ENCODE assay signal across 8 mouse cellular contexts in the genomic region with DNA sequence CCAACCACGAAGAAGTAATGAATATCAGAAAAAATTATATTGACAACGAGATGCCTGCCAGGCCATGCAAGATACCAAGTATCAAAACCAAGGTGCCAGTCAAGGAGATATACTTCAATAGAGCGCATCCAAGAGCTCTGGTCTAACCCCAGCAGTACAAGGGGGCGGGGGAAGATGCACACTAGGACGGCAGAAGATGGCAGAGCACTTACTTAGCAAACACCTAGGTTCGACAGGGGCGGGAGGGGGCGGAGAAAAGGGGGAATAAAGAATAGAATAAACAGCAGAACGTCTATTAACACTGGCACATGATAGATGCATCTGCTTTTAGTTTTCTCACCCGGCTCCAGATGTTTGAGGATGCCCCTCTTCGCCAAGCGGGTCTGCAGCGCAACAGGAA. TPM values are rescaled to one million over a fixed set of nuclear protein-coding genes. Genes with fewer than 3 reads are reported as not detected.
A peak's percentile ranks its signal among the peaks of the same experiment; 100 is the strongest.
DNase-seq lines count a peak whose midpoint lies in the region; ATAC-seq and TF ChIP-seq lines count a peak whose summit lies in the region.

No protein-coding gene starts in this region.

- peak overlapping the region in 1 of 2 experiments; percentile 82; a peak in 1 of 4 replicates for H3K27ac ChIP-seq in heart, embryonic 14.5 days (replicated peaks in 1 of 2; ENCODE audit: control insufficient read depth in 1 of 2, insufficient read depth in 1 of 2, low read depth in 2 of 2, low read length in 2 of 2)
- no peak overlapping the region for H3K27ac ChIP-seq in ES-E14 (ENCODE audit: insufficient read depth, low read depth, low read length, poor library complexity, severe bottlenecking)
- H3K27ac ChIP-seq in hindbrain, embryonic 10.5 days: peak overlapping the region; percentile 89
- H3K27ac ChIP-seq in midbrain, embryonic 12.5 days (replicated peaks): no peak overlapping the region; the same call in 1 of the 2 replicates

- no peaks in the 10 kb centered on the region for H3K27me3 ChIP-seq in heart, embryonic 14.5 days (ENCODE audit: control insufficient read depth, insufficient read depth, low read length)
- H3K27me3 ChIP-seq in hindbrain, embryonic 10.5 days (ENCODE audit: insufficient read depth, poor library complexity, severe bottlenecking): no peaks in the 10 kb centered on the region
- no peaks in the 10 kb centered on the region for H3K27me3 ChIP-seq in midbrain, embryonic 12.5 days

- H3K4me1 ChIP-seq in heart, embryonic 14.5 days (ENCODE audit: control insufficient read depth in 2 of 2, insufficient read depth in 2 of 2, low read length in 2 of 2): peaks cover 0 to 7% of the 10 kb centered on the region in 2 experiments; a peak in 1 of 4 replicates
- H3K4me1 ChIP-seq in ES-E14 (ENCODE audit: control insufficient read depth in 2 of 2, insufficient read depth in 2 of 2, low read length in 2 of 2, poor library complexity in 1 of 2): no peaks in the 10 kb centered on the region
- peaks cover 7% of the 10 kb centered on the region for H3K4me1 ChIP-seq in hindbrain, embryonic 10.5 days (replicated peaks)
- H3K4me1 ChIP-seq in midbrain, embryonic 12.5 days: peaks cover 8% of the 10 kb centered on the region; the same call in 1 of the 2 replicates

- peak overlapping the region; percentile 64 for H3K4me2 ChIP-seq in heart, embryonic 14.5 days (ENCODE audit: low read length)
- peak overlapping the region; percentile 63 for H3K4me2 ChIP-seq in midbrain, embryonic 12.5 days (replicated peaks)

- peak overlapping the region; percentile 49 to 85 for H3K4me3 ChIP-seq in heart, embryonic 14.5 days (ENCODE audit: control insufficient read depth in 1 of 2, insufficient read depth in 1 of 2, low read depth in 1 of 2, low read length in 2 of 2)
- H3K4me3 ChIP-seq in ES-E14 (ENCODE audit: insufficient read depth in 1 of 2, low read depth in 1 of 2, low read length in 2 of 2, poor library complexity in 1 of 2, severe bottlenecking in 1 of 2): peak overlapping the region; percentile 68 to 85
- H3K4me3 ChIP-seq in hindbrain, embryonic 10.5 days: peak overlapping the region; percentile 60
- peak overlapping the region; percentile 54 for H3K4me3 ChIP-seq in midbrain, embryonic 12.5 days

- no peak for ATAC-seq in heart, embryonic 14.5 days (ENCODE audit: insufficient number of reproducible peaks, insufficient read depth, low FRiP score, low read depth)
- no peak for ATAC-seq in midbrain, embryonic 12.5 days (ENCODE audit: low FRiP score, low read depth)

- H3K36me3 ChIP-seq in heart, embryonic 14.5 days (ENCODE audit: control insufficient read depth, insufficient read depth, low read length): peaks cover 35% of the 10 kb centered on the region
- peaks cover 12% of the 10 kb centered on the region for H3K36me3 ChIP-seq in ES-E14 (ENCODE audit: control insufficient read depth, insufficient read depth, low read length, poor library complexity, severe bottlenecking)
- peaks cover 32% of the 10 kb centered on the region for H3K36me3 ChIP-seq in hindbrain, embryonic 10.5 days
- H3K36me3 ChIP-seq in midbrain, embryonic 12.5 days: peaks cover 20% of the 10 kb centered on the region

- in situ Hi-C loops in ES-E14 (cut with MboI; ENCODE audit: low sequenced_read_pairs in 2 of 2, unreplicated experiment in 2 of 2): no loop called here

- 29% methylated on average over 13 of the region's 13 CpGs for WGBS in heart, embryonic 14.5 days
- 27% methylated on average over 13 of the region's 13 CpGs for WGBS in hindbrain, embryonic 10.5 days
- WGBS in midbrain, embryonic 12.5 days: 42% methylated on average over 13 of the region's 13 CpGs

- H3K9ac ChIP-seq in heart, embryonic 14.5 days (ENCODE audit: low read length): peak overlapping the region; percentile 76
- H3K9ac ChIP-seq in ES-E14 (ENCODE audit: insufficient read depth, low read depth, low read length, poor library complexity, severe bottlenecking): peak overlapping the region; percentile 28; the same call in 1 of the 2 replicates
- H3K9ac ChIP-seq in midbrain, embryonic 12.5 days (replicated peaks): peak overlapping the region; percentile 55

- no peak for DNase-seq in heart, adult 11 months
- DNase-seq in ES-E14 (ENCODE audit: low read depth, low spot score): no peak
- DNase-seq in hindbrain, embryonic 10.5 days (ENCODE audit: low spot score): no peak
- no peak for DNase-seq in adrenal gland, adult 8-10 months
- no peak for DNase-seq in frontal cortex, postnatal 14 days (ENCODE audit: low spot score in 2 of 2)
- no peak for DNase-seq in kidney, adult 8-10 months

- no peaks in the 10 kb centered on the region for H3K9me3 ChIP-seq in heart, embryonic 14.5 days (ENCODE audit: control insufficient read depth, low read length)
- no peaks in the 10 kb centered on the region for H3K9me3 ChIP-seq in ES-E14 (ENCODE audit: control insufficient read depth, insufficient read depth, low read depth, low read length)
- H3K9me3 ChIP-seq in hindbrain, embryonic 10.5 days: 0 out of 2 replicates have a peak, but pooled peaks cover 8% of the 10 kb centered on the region
- no peaks in the 10 kb centered on the region for H3K9me3 ChIP-seq in midbrain, embryonic 12.5 days

TF ChIP-seq in ES-E14, 5 proteins besides CTCF, POLR2A, EP300 and RAD21:
- TF ChIP-seq HCFC1 (IDR thresholded peaks at IDR 0.05; ENCODE audit: borderline replicate concordance, insufficient read depth, low read length) (no peak), ZC3H11A (IDR thresholded peaks at IDR 0.05; ENCODE audit: borderline replicate concordance, low read depth, low read length) (no peak), ZNF384 (IDR thresholded peaks at IDR 0.05; ENCODE audit: low read depth, low read length) (no peak), MAFK (IDR thresholded peaks at IDR 0.05; ENCODE audit: insufficient read depth, low read depth, low read length) (no peak), CHD2 (IDR thresholded peaks at IDR 0.05; ENCODE audit: low read depth, low read length) (no peak)

RNA-seq across cellular contexts. Expression of gene Pqbp1, which starts 0.9 kb away (rescaled TPM):
- 61.9 and 65.1 TPM in 2 replicates for polyA plus RNA-seq in heart, embryonic 14.5 days (2014; fragmentation: Nextera tagmentation; extraction: Ambion mirVana)
- 47.3 and 69.9 TPM in 2 replicates for total RNA-seq in ES-E14 (2012; rRNA removed)
- polyA plus RNA-seq in hindbrain, embryonic 10.5 days (2016; fragmentation: Nextera tagmentation; extraction: Ambion mirVana): 131 and 160 TPM in 2 replicates
- 177 and 180 TPM in 2 replicates for polyA plus RNA-seq in midbrain, embryonic 12.5 days (2016; fragmentation: Nextera tagmentation; extraction: Ambion mirVana)
- total RNA-seq in adrenal gland, adult 8-10 months (2022): 100 to 1,000 TPM in 3 of 4 experiments, 10 to 100 TPM in 1; 96.2 to 130 (median 106) TPM

RNA-seq across cellular contexts. Expression of gene Timm17b, which starts 0.9 kb away (rescaled TPM):
- 132 and 159 TPM in 2 replicates for polyA plus RNA-seq in heart, embryonic 14.5 days (2014; fragmentation: Nextera tagmentation; extraction: Ambion mirVana)
- total RNA-seq in ES-E14 (2012; rRNA removed): 39.2 and 58.5 TPM in 2 replicates
- polyA plus RNA-seq in hindbrain, embryonic 10.5 days (2016; fragmentation: Nextera tagmentation; extraction: Ambion mirVana): 206 and 214 TPM in 2 replicates
- polyA plus RNA-seq in midbrain, embryonic 12.5 days (2016; fragmentation: Nextera tagmentation; extraction: Ambion mirVana): 156 and 160 TPM in 2 replicates
- 100 to 1,000 TPM; 110 to 134 (median 131) TPM for total RNA-seq in adrenal gland, adult 8-10 months (2022)

RNA-seq across cellular contexts. Expression of gene Gm10491, which starts 9.4 kb away (rescaled TPM):
- not detected in 2 replicates for polyA plus RNA-seq in heart, embryonic 14.5 days (2014; fragmentation: Nextera tagmentation; extraction: Ambion mirVana)
- not detected in 2 replicates for total RNA-seq in ES-E14 (2012; rRNA removed)
- not detected in 2 replicates for polyA plus RNA-seq in hindbrain, embryonic 10.5 days (2016; fragmentation: Nextera tagmentation; extraction: Ambion mirVana)
- polyA plus RNA-seq in midbrain, embryonic 12.5 days (2016; fragmentation: Nextera tagmentation; extraction: Ambion mirVana): not detected in 2 replicates
- not detected for total RNA-seq in adrenal gland, adult 8-10 months (2022)

RNA-seq across cellular contexts. Expression of gene Gm10490, which starts 11.1 kb away (rescaled TPM):
- polyA plus RNA-seq in heart, embryonic 14.5 days (2014; fragmentation: Nextera tagmentation; extraction: Ambion mirVana): not detected in 2 replicates
- total RNA-seq in ES-E14 (2012; rRNA removed): not detected in 2 replicates
- not detected in 2 replicates for polyA plus RNA-seq in hindbrain, embryonic 10.5 days (2016; fragmentation: Nextera tagmentation; extraction: Ambion mirVana)
- not detected in 2 replicates for polyA plus RNA-seq in midbrain, embryonic 12.5 days (2016; fragmentation: Nextera tagmentation; extraction: Ambion mirVana)
- total RNA-seq in adrenal gland, adult 8-10 months (2022): not detected

RNA-seq across cellular contexts. Expression of gene Slc35a2, which starts 14.4 kb away (rescaled TPM):
- 15.2 and 18.3 TPM in 2 replicates for polyA plus RNA-seq in heart, embryonic 14.5 days (2014; fragmentation: Nextera tagmentation; extraction: Ambion mirVana)
- 38.3 and 51.2 TPM in 2 replicates for total RNA-seq in ES-E14 (2012; rRNA removed)
- polyA plus RNA-seq in hindbrain, embryonic 10.5 days (2016; fragmentation: Nextera tagmentation; extraction: Ambion mirVana): 26.6 and 32.5 TPM in 2 replicates
- polyA plus RNA-seq in midbrain, embryonic 12.5 days (2016; fragmentation: Nextera tagmentation; extraction: Ambion mirVana): 31.0 and 31.4 TPM in 2 replicates
- total RNA-seq in adrenal gland, adult 8-10 months (2022): 10 to 100 TPM; 44.4 to 53.4 (median 51.2) TPM
